Mouse (Mus musculus) hindbrain, embryonic 14.5 days (tissue): ENCODE measurements around the gene Msrb3. TPM values are rescaled to one million over a fixed set of nuclear protein-coding genes. Genes with fewer than 3 reads are reported as not detected.

ENCODE experiments used
- ATAC-seq: fragments of 200-750 bp; cut with Nextera tagmentation; 2 replicates; pipeline ENCODE4 v1.8.0; 2017; ENCODE audit warnings: moderate number of reproducible peaks, mild to moderate bottlenecking, moderate TSS enrichment, moderate library complexity; ENCODE audit not compliant: low FRiP score
- DNase-seq: peaks from one replicate; pipeline ENCODE4 v3.0.0-alpha.2; 2015; ENCODE audit warnings: low spot score
- H3K27ac ChIP-seq: fragments of 300-500 bp; sonication (generic); 2 replicates; pipeline ENCODE4 v1.5.1; 2014; ENCODE audit warnings: mild to moderate bottlenecking, moderate library complexity
- H3K27me3 ChIP-seq: fragments of 300-500 bp; sonication (generic); 2 replicates; pipeline ENCODE4 v1.6.1; 2014; ENCODE audit warnings: mild to moderate bottlenecking, low read length, mixed read lengths; ENCODE audit not compliant: control insufficient read depth, insufficient read depth
- H3K36me3 ChIP-seq: fragments of 300-500 bp; sonication (generic); replicated peaks from 2 replicates; pipeline ENCODE4 v1.6.1; 2014; ENCODE audit not compliant: control insufficient read depth, insufficient read depth
- H3K4me1 ChIP-seq: fragments of 300-500 bp; sonication (generic); replicated peaks from 2 replicates; pipeline ENCODE4 v1.6.1; 2014; ENCODE audit warnings: antibody characterized with exemption, low read length, mixed read lengths; ENCODE audit not compliant: control insufficient read depth, insufficient read depth
- H3K4me2 ChIP-seq: fragments of 300-500 bp; sonication (generic); replicated peaks from 2 replicates; pipeline ENCODE4 v1.6.1; 2014; ENCODE audit warnings: mild to moderate bottlenecking, moderate library complexity
- H3K4me3 ChIP-seq: fragments of 300-500 bp; sonication (generic); replicated peaks from 2 replicates; pipeline ENCODE4 v1.5.1; 2014; ENCODE audit warnings: mild to moderate bottlenecking, low read length
- H3K9ac ChIP-seq: fragments of 300-500 bp; sonication (generic); 2 replicates; pipeline ENCODE4 v1.6.1; 2014
- H3K9me3 ChIP-seq: fragments of 300-500 bp; sonication (generic); 2 replicates; pipeline ENCODE4 v1.6.1; 2016; ENCODE audit warnings: low read length; ENCODE audit not compliant: control insufficient read depth
- WGBS: fragments of 180-500 bp; shearing (Covaris S2); extraction: QIAGEN DNeasy Blood & Tissue Kit; methylation state at CpG from one replicate; pipeline ENCODE4 v1.1.7; 2014; 5-methylcytosine and 5-hydroxymethylcytosine counted together
- polyA plus RNA-seq: library from polyadenylated mRNA; unstranded; fragments of >200 nt; fragmentation: Nextera tagmentation; extraction: Ambion mirVana; gene quantifications from 2 replicates; pipeline ENCODE4 v1.2.1, GENCODE M21; 2014

Gene Msrb3
- polyA plus RNA-seq, 1 experiment from 2014 or later: 1.3 TPM

GRCm38 (mm10) chr10:120787202-120787601, 111.7 kb downstream of the Msrb3 start:
- peak; percentile 44 for DNase-seq
- Histone ChIP-seq H3K36me3 (no peaks in the 10 kb centered on the region), H3K9me3 (no peaks in the 10 kb centered on the region), H3K4me3 (no peak overlapping the region), H3K4me1 (peaks cover 12% of the 10 kb centered on the region), H3K27ac (no peak overlapping the region), H3K9ac (no peak overlapping the region), H3K27me3 (no peaks in the 10 kb centered on the region), H3K4me2 (no peak overlapping the region)
- 21% methylated on average over 10 of the region's 10 CpGs for WGBS
- ATAC-seq: peak; percentile 43; the same call in 1 of the 2 replicates

- Histone ChIP-seq H3K4me1 (peaks cover 12% of the 10 kb centered on the region), H3K27me3 (no peaks in the 10 kb centered on the region), H3K36me3 (no peaks in the 10 kb centered on the region), H3K27ac (no peak overlapping the region), H3K9ac (no peak overlapping the region), H3K9me3 (no peaks in the 10 kb centered on the region), H3K4me3 (no peak overlapping the region), H3K4me2 (no peak overlapping the region)
- WGBS: 46% methylated on average over 5 of the region's 5 CpGs
- no peak for ATAC-seq
- no peak for DNase-seq
Observed at GRCm38 (mm10) chr10:120784516-120784915, 114.4 kb downstream of the Msrb3 start.

GRCm38 (mm10) chr10:120783393-120783792, 115.5 kb downstream of the Msrb3 start:
- Histone ChIP-seq H3K9ac (no peak overlapping the region), H3K9me3 (no peaks in the 10 kb centered on the region), H3K4me2 (no peak overlapping the region), H3K27ac (no peak overlapping the region), H3K27me3 (no peaks in the 10 kb centered on the region), H3K36me3 (no peaks in the 10 kb centered on the region), H3K4me3 (no peak overlapping the region), H3K4me1 (peaks cover 12% of the 10 kb centered on the region)
- WGBS: 85% methylated on average over 9 of the region's 9 CpGs
- ATAC-seq (no peak), DNase-seq (no peak)

- H3K27me3 ChIP-seq: no peaks in the 10 kb centered on the region
- DNase-seq: no peak
- no peak overlapping the region for H3K27ac ChIP-seq
- no peaks in the 10 kb centered on the region for H3K36me3 ChIP-seq
- no peak for ATAC-seq
- H3K4me2 ChIP-seq: no peak overlapping the region
- no peak overlapping the region for H3K4me3 ChIP-seq
- peaks cover 7% of the 10 kb centered on the region for H3K9me3 ChIP-seq
- no peaks in the 10 kb centered on the region for H3K4me1 ChIP-seq
- no peak overlapping the region for H3K9ac ChIP-seq
- 80% methylated on average over 3 of the region's 3 CpGs for WGBS
Observed at GRCm38 (mm10) chr10:120777499-120777898, 121.4 kb downstream of the Msrb3 start.

- DNase-seq (no peak), ATAC-seq (no peak)
- 86% methylated on average over 4 of the region's 4 CpGs for WGBS
Observed at GRCm38 (mm10) chr10:120775361-120775760, 123.5 kb downstream of the Msrb3 start.

GRCm38 (mm10) chr10:120767418-120767817, 131.5 kb downstream of the Msrb3 start:
- WGBS: 95% methylated on average over 3 of the region's 3 CpGs
- no peak for DNase-seq
- no peaks in the 10 kb centered on the region for H3K36me3 ChIP-seq
- no peak overlapping the region for H3K4me2 ChIP-seq
- no peaks in the 10 kb centered on the region for H3K9me3 ChIP-seq
- H3K9ac ChIP-seq: no peak overlapping the region
- ATAC-seq: no peak
- no peaks in the 10 kb centered on the region for H3K27me3 ChIP-seq
- peaks cover 7% of the 10 kb centered on the region for H3K4me1 ChIP-seq
- H3K4me3 ChIP-seq: no peak overlapping the region
- H3K27ac ChIP-seq: no peak overlapping the region

More at GRCm38 (mm10) chr10:120775361-120775760, 123.5 kb downstream of the Msrb3 start:
- Histone ChIP-seq H3K27me3 (no peaks in the 10 kb centered on the region), H3K4me1 (no peaks in the 10 kb centered on the region), H3K27ac (no peak overlapping the region), H3K9ac (no peak overlapping the region), H3K4me3 (no peak overlapping the region), H3K9me3 (peaks cover 7% of the 10 kb centered on the region), H3K36me3 (no peaks in the 10 kb centered on the region), H3K4me2 (no peak overlapping the region)

GRCm38 (mm10) chr10:120765398-120765797, 133.5 kb downstream of the Msrb3 start:
- 89% methylated on average over 11 of the region's 11 CpGs for WGBS
- H3K9me3 ChIP-seq: no peaks in the 10 kb centered on the region
- H3K27me3 ChIP-seq: no peaks in the 10 kb centered on the region
- H3K4me3 ChIP-seq: no peak overlapping the region
- H3K27ac ChIP-seq: no peak overlapping the region
- no peak overlapping the region for H3K9ac ChIP-seq
- H3K4me1 ChIP-seq: peaks cover 7% of the 10 kb centered on the region
- ATAC-seq (no peak), DNase-seq (no peak)
- no peaks in the 10 kb centered on the region for H3K36me3 ChIP-seq
- no peak overlapping the region for H3K4me2 ChIP-seq

- no peaks in the 10 kb centered on the region for H3K9me3 ChIP-seq
- ATAC-seq: peak; percentile 64; the same call in 1 of the 2 replicates
- no peak overlapping the region for H3K4me3 ChIP-seq
- peaks cover 7% of the 10 kb centered on the region for H3K4me1 ChIP-seq
- peak overlapping the region; percentile 7; the same call in 1 of the 2 replicates for H3K27ac ChIP-seq
- H3K27me3 ChIP-seq: no peaks in the 10 kb centered on the region
- 50% methylated on average over 13 of the region's 13 CpGs for WGBS
- H3K9ac ChIP-seq: no peak overlapping the region
- H3K4me2 ChIP-seq: no peak overlapping the region
- peak; percentile 61 for DNase-seq
- H3K36me3 ChIP-seq: no peaks in the 10 kb centered on the region
Observed at GRCm38 (mm10) chr10:120763656-120764466, 135.0 kb downstream of the Msrb3 start.

GRCm38 (mm10) chr10:120762958-120763357, 135.9 kb downstream of the Msrb3 start:
- WGBS: 67% methylated on average over 12 of the region's 12 CpGs

More at GRCm38 (mm10) chr10:120762958-120763357, 135.9 kb downstream of the Msrb3 start:
- Histone ChIP-seq H3K36me3 (no peaks in the 10 kb centered on the region), H3K9ac (no peak overlapping the region), H3K4me3 (no peak overlapping the region), H3K27me3 (no peaks in the 10 kb centered on the region), H3K4me2 (no peak overlapping the region), H3K9me3 (no peaks in the 10 kb centered on the region), H3K4me1 (peaks cover 7% of the 10 kb centered on the region), H3K27ac (no peak overlapping the region)
- DNase-seq (no peak), ATAC-seq (no peak)
